Mouse (Mus musculus): ENCODE measurements around the gene Gm10912. TPM values are rescaled to one million over a fixed set of nuclear protein-coding genes. Genes with fewer than 3 reads are reported as not detected.
"Not testable (repeated sequence)": the region's sequence is repeated elsewhere in the genome, so short reads cannot be mapped to it uniquely, and the experiment has no call there.

Gene Gm10912
- polyA plus RNA-seq, 1 experiment from 2014 or later, result 0.14 TPM

- not testable (repeated sequence) for H3K4me1 ChIP-seq; ATAC-seq (ENCODE audit: low FRiP score, low read depth); H3K9ac ChIP-seq; H3K4me2 ChIP-seq (replicated peaks); H3K9me3 ChIP-seq; H3K36me3 ChIP-seq; H3K27me3 ChIP-seq; H3K4me3 ChIP-seq; H3K27ac ChIP-seq
- 72% methylated on average over 5 of the region's 5 CpGs for WGBS
Measured at GRCm38 (mm10) chr2:104078285-104078684, 12.7 kb downstream of the Gm10912 start.

GRCm38 (mm10) chr2:104081436-104082050 lies 15.9 kb downstream of the Gm10912 start:
- not testable (repeated sequence) for H3K27me3 ChIP-seq; H3K36me3 ChIP-seq; H3K9ac ChIP-seq; H3K4me3 ChIP-seq; ATAC-seq (ENCODE audit: low FRiP score, low read depth); H3K9me3 ChIP-seq; H3K4me2 ChIP-seq (replicated peaks); H3K27ac ChIP-seq; H3K4me1 ChIP-seq
- no CpG with 5 or more reads among the region's 1 CpGs for WGBS

GRCm38 (mm10) chr2:104082474-104082873 lies 16.8 kb downstream of the Gm10912 start:
- Histone ChIP-seq H3K9me3 (no peaks in the 10 kb centered on the region), H3K27ac (no peak overlapping the region), H3K27me3 (no peaks in the 10 kb centered on the region), H3K4me1 (no peaks in the 10 kb centered on the region), H3K9ac (no peak overlapping the region), H3K36me3 (no peaks in the 10 kb centered on the region), H3K4me2 (replicated peaks) (no peak overlapping the region), H3K4me3 (no peak overlapping the region)
- ATAC-seq (ENCODE audit: low FRiP score, low read depth), result no peak

DNA sequence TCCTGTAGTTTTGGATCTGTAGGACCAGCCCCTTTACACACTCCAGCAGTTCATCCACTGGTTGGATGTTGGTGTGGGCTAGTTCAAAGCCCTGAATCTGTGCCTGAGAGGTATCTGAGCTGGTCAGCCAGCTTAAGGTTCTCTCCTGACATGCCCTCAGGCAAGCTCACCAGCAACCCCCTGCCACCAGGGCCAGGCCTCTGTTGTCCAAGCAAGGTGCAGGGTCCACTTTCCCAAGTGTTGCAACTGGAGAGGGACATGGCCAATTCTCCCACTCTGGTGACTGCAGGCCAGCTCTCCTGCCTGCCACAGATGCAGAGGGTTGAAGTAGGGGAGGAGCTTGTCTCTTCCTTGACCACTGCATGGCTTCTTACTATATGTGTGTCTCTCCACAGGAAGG lies 18.4 kb downstream of the Gm10912 start:
- not testable (repeated sequence) for H3K4me3 ChIP-seq; ATAC-seq (ENCODE audit: low FRiP score, low read depth); H3K9me3 ChIP-seq; H3K27me3 ChIP-seq; H3K9ac ChIP-seq; H3K4me2 ChIP-seq (replicated peaks); H3K4me1 ChIP-seq; H3K36me3 ChIP-seq; H3K27ac ChIP-seq

- WGBS, result 86% methylated on average over 1 of the region's 1 CpGs
- H3K4me2 ChIP-seq (replicated peaks); H3K9me3 ChIP-seq; H3K4me1 ChIP-seq; H3K27me3 ChIP-seq; ATAC-seq (ENCODE audit: low FRiP score, low read depth); H3K4me3 ChIP-seq; H3K36me3 ChIP-seq; H3K9ac ChIP-seq; H3K27ac ChIP-seq: not testable (repeated sequence)
Measured at GRCm38 (mm10) chr2:104087562-104087961, 21.9 kb downstream of the Gm10912 start.

- peaks cover 11% of the 10 kb centered on the region for H3K4me1 ChIP-seq
- H3K4me3 ChIP-seq, result no peak overlapping the region
- no peak overlapping the region for H3K9ac ChIP-seq
- H3K4me2 ChIP-seq (replicated peaks), result no peak overlapping the region
- H3K27ac ChIP-seq, result no peak overlapping the region
- no peak for ATAC-seq (ENCODE audit: low FRiP score, low read depth)
- H3K9me3 ChIP-seq, result no peaks in the 10 kb centered on the region
- 64% methylated on average over 2 of the region's 2 CpGs for WGBS
- H3K27me3 ChIP-seq, result no peaks in the 10 kb centered on the region
- H3K36me3 ChIP-seq, result no peaks in the 10 kb centered on the region
Measured at GRCm38 (mm10) chr2:104093305-104093704, 27.7 kb downstream of the Gm10912 start.

- Histone ChIP-seq H3K9me3 (no peaks in the 10 kb centered on the region), H3K27ac (peak within 1 kb of the TSS; percentile 67), H3K27me3 (no peaks in the 10 kb centered on the region), H3K4me3 (peak within 1 kb of the TSS; percentile 50), H3K4me1 (peaks cover 13% of the 10 kb centered on the region), H3K9ac (peak within 1 kb of the TSS; percentile 61), H3K36me3 (no peaks in the 10 kb centered on the region), H3K4me2 (replicated peaks) (peak within 1 kb of the TSS; percentile 73)
- ATAC-seq (ENCODE audit: low FRiP score, low read depth), result peak; percentile 93
- WGBS, result 12% methylated on average over 15 of the region's 15 CpGs
Measured at GRCm38 (mm10) chr2:104095741-104096213, 30.2 kb downstream of the Gm10912 start, which contains the start of gene Cd59a. Gene Cd59a (plus strand): TSS chr2:104095801.

- Histone ChIP-seq H3K36me3 (no peaks in the 10 kb centered on the region), H3K4me3 (peak overlapping the region; percentile 50), H3K4me1 (peaks cover 13% of the 10 kb centered on the region), H3K9me3 (no peaks in the 10 kb centered on the region), H3K9ac (peak overlapping the region; percentile 61), H3K27me3 (no peaks in the 10 kb centered on the region), H3K27ac (peak overlapping the region; percentile 67; the same call in 1 of the 2 replicates), H3K4me2 (replicated peaks) (peak overlapping the region; percentile 73)
- ATAC-seq (ENCODE audit: low FRiP score, low read depth), result 0 out of 2 replicates have a peak, but pooled peaks have one; percentile 5
- WGBS, result 42% methylated on average over 10 of the region's 10 CpGs
Measured at GRCm38 (mm10) chr2:104096256-104096655, 30.6 kb downstream of the Gm10912 start.

- not testable (repeated sequence) for H3K4me3 ChIP-seq; H3K9me3 ChIP-seq; ATAC-seq (ENCODE audit: low FRiP score, low read depth); H3K9ac ChIP-seq; H3K36me3 ChIP-seq; H3K27ac ChIP-seq; H3K27me3 ChIP-seq
- 57% methylated on average over 1 of the region's 1 CpGs for WGBS
- H3K4me2 ChIP-seq (replicated peaks), result peak overlapping the region; percentile 73; the same call in 1 of the 2 replicates
- H3K4me1 ChIP-seq, result peaks cover 13% of the 10 kb centered on the region
Measured at GRCm38 (mm10) chr2:104096796-104097195, 31.2 kb downstream of the Gm10912 start.

GRCm38 (mm10) chr2:104097396-104097795 lies 31.8 kb downstream of the Gm10912 start:
- H3K36me3 ChIP-seq; ATAC-seq (ENCODE audit: low FRiP score, low read depth); H3K4me3 ChIP-seq; H3K27me3 ChIP-seq; H3K27ac ChIP-seq; H3K4me2 ChIP-seq (replicated peaks); H3K9ac ChIP-seq; H3K9me3 ChIP-seq: not testable (repeated sequence)
- peaks cover 13% of the 10 kb centered on the region for H3K4me1 ChIP-seq
- WGBS, result 84% methylated on average over 4 of the region's 4 CpGs

DNA sequence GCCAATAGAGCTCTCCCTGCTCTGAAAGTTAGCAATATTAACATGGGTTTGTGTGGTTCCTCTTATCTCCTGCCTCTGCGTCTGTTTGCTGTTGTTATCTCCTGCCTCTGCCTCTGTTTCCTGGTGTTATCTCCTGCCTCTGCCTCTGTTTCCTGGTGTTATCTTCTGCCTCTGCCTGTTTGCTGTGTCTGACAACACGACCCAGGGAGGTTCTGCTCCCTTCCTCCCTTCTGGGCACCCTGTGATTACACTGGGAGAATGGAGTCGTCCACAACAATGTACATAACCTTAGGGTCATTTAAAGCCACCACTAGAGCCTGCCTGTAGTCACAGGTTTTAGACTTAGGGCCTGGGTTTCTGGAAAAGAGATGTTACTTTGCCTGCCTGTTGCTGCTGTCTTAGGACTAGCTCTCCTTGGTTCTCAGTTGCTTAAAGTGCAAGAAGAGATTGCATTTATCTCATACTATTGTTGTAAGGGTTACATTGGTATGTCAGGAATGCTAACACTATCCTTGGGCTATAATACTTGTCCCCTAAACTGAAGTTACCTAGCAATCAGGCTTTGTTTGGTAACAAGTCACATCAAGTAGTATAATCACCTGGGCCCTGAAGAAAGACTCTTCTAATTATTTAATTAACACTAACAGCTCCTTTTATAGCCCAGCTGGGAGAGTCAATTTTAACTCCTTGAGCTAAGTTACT lies 33.1 kb downstream of the Gm10912 start:
- no peak overlapping the region for H3K27ac ChIP-seq
- no peak overlapping the region for H3K4me3 ChIP-seq
- no peak overlapping the region for H3K4me2 ChIP-seq (replicated peaks)
- peaks cover 13% of the 10 kb centered on the region for H3K4me1 ChIP-seq
- no peak overlapping the region for H3K9ac ChIP-seq
- H3K27me3 ChIP-seq, result no peaks in the 10 kb centered on the region
- no peaks in the 10 kb centered on the region for H3K9me3 ChIP-seq
- no peaks in the 10 kb centered on the region for H3K36me3 ChIP-seq
- 37% methylated on average over 3 of the region's 3 CpGs for WGBS
- no peak for ATAC-seq (ENCODE audit: low FRiP score, low read depth)

- 94% methylated on average over 2 of the region's 2 CpGs for WGBS
- no peak for ATAC-seq (ENCODE audit: low FRiP score, low read depth)
- no peaks in the 10 kb centered on the region for H3K9me3 ChIP-seq
- H3K27me3 ChIP-seq, result no peaks in the 10 kb centered on the region
- no peak overlapping the region for H3K4me2 ChIP-seq (replicated peaks)
- no peaks in the 10 kb centered on the region for H3K36me3 ChIP-seq
- no peak overlapping the region for H3K9ac ChIP-seq
- peaks cover 13% of the 10 kb centered on the region for H3K4me1 ChIP-seq
- no peak overlapping the region for H3K27ac ChIP-seq
- no peak overlapping the region for H3K4me3 ChIP-seq
Measured at GRCm38 (mm10) chr2:104099231-104099585, 33.6 kb downstream of the Gm10912 start.

DNA sequence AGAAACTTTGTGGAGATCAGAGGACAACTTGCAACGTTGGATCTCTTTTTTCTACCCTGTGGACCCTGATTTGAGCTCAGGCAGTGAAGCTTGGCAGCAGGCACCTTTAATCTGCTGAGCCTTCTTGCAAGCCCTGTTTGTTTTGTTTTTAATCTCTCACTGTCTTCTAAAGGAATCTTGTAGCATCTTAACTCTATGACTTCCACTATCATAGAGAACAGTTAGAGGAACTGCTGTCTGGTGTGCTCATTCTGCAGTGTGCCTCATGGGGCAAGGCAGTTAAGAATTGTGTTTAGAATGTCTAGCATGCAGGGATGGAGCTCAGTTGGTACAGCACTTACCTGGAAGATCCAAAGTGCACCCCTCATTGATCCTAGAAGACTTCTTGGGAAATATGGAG lies 34.3 kb downstream of the Gm10912 start:
- H3K4me3 ChIP-seq, result no peak overlapping the region
- H3K9me3 ChIP-seq, result no peaks in the 10 kb centered on the region
- no peak overlapping the region for H3K9ac ChIP-seq
- no peak overlapping the region for H3K27ac ChIP-seq
- H3K36me3 ChIP-seq, result no peaks in the 10 kb centered on the region
- H3K4me1 ChIP-seq, result peaks cover 13% of the 10 kb centered on the region
- no peak for ATAC-seq (ENCODE audit: low FRiP score, low read depth)
- no peak overlapping the region for H3K4me2 ChIP-seq (replicated peaks)
- H3K27me3 ChIP-seq, result no peaks in the 10 kb centered on the region
- 53% methylated on average over 1 of the region's 1 CpGs for WGBS
